Mouse (Mus musculus): ENCODE measurements around the gene Tenm2. TPM values are rescaled to one million over a fixed set of nuclear protein-coding genes. Genes with fewer than 3 reads are reported as not detected.
A peak's percentile ranks its signal among the peaks of the same experiment; 100 is the strongest.

The Tenm2 gene
- polyA plus RNA-seq, 1 experiment from 2014 or later: 47.3 TPM

- H3K9ac ChIP-seq (replicated peaks): no peak overlapping the region
- 0 out of 2 replicates have a peak, but pooled peaks cover 5% of the 10 kb centered on the region for H3K36me3 ChIP-seq
- H3K27ac ChIP-seq: no peak overlapping the region
- no peak for ATAC-seq
- 0 out of 2 replicates have a peak, but pooled peaks cover 2% of the 10 kb centered on the region for H3K27me3 ChIP-seq
- H3K4me1 ChIP-seq (replicated peaks): peaks cover 36% of the 10 kb centered on the region
- 81% methylated on average over 7 of the region's 7 CpGs for whole genome bisulfite sequencing
- no peaks in the 10 kb centered on the region for H3K9me3 ChIP-seq
- no peak overlapping the region for H3K4me3 ChIP-seq (replicated peaks)
- H3K4me2 ChIP-seq (replicated peaks): no peak overlapping the region
Measured at GRCm38 (mm10) chr11:36078391-36078790, 1157.4 kb downstream of the Tenm2 start.

GRCm38 (mm10) chr11:36074015-36074567 lies 1161.7 kb downstream of the Tenm2 start:
- Histone ChIP-seq H3K4me1 (replicated peaks) (peaks cover 11% of the 10 kb centered on the region), H3K4me3 (replicated peaks) (no peak overlapping the region), H3K9me3 (no peaks in the 10 kb centered on the region), H3K27me3 (no peaks in the 10 kb centered on the region), H3K36me3 (peaks cover 15% of the 10 kb centered on the region), H3K27ac (no peak overlapping the region), H3K4me2 (replicated peaks) (no peak overlapping the region), H3K9ac (replicated peaks) (no peak overlapping the region)
- 58% methylated on average over 8 of the region's 8 CpGs for WGBS
- ATAC-seq: peak; percentile 32; the same call in 1 of the 2 replicates

- Histone ChIP-seq H3K9ac (replicated peaks) (no peak overlapping the region), H3K4me1 (replicated peaks) (0 out of 2 replicates have a peak, but pooled peaks cover 6% of the 10 kb centered on the region), H3K27me3 (no peaks in the 10 kb centered on the region), H3K36me3 (peaks cover 23% of the 10 kb centered on the region), H3K27ac (0 out of 2 replicates have a peak overlapping the region, but pooled peaks have one; percentile 17), H3K4me2 (replicated peaks) (no peak overlapping the region), H3K4me3 (replicated peaks) (no peak overlapping the region), H3K9me3 (no peaks in the 10 kb centered on the region)
- peak; percentile 55; the same call in 1 of the 2 replicates for ATAC-seq
- WGBS: 76% methylated on average over 8 of the region's 8 CpGs
Measured at GRCm38 (mm10) chr11:36073074-36073818, 1162.5 kb downstream of the Tenm2 start.

- 0 out of 2 replicates have a peak, but pooled peaks cover 5% of the 10 kb centered on the region for H3K4me1 ChIP-seq (replicated peaks)
- H3K4me2 ChIP-seq (replicated peaks): no peak overlapping the region
- WGBS: 95% methylated on average over 5 of the region's 5 CpGs
- no peak for ATAC-seq
- H3K36me3 ChIP-seq: peaks cover 29% of the 10 kb centered on the region
- no peaks in the 10 kb centered on the region for H3K27me3 ChIP-seq
- no peaks in the 10 kb centered on the region for H3K9me3 ChIP-seq
- 0 out of 2 replicates have a peak overlapping the region, but pooled peaks have one; percentile 17 for H3K27ac ChIP-seq
- H3K9ac ChIP-seq (replicated peaks): no peak overlapping the region
- H3K4me3 ChIP-seq (replicated peaks): no peak overlapping the region
Measured at GRCm38 (mm10) chr11:36072646-36073045, 1163.1 kb downstream of the Tenm2 start.

GRCm38 (mm10) chr11:36072038-36072437 lies 1163.7 kb downstream of the Tenm2 start:
- Histone ChIP-seq H3K36me3 (peaks cover 30% of the 10 kb centered on the region), H3K4me2 (replicated peaks) (no peak overlapping the region), H3K9ac (replicated peaks) (no peak overlapping the region), H3K27ac (no peak overlapping the region), H3K4me3 (replicated peaks) (no peak overlapping the region), H3K27me3 (no peaks in the 10 kb centered on the region), H3K9me3 (no peaks in the 10 kb centered on the region), H3K4me1 (replicated peaks) (0 out of 2 replicates have a peak, but pooled peaks cover 5% of the 10 kb centered on the region)
- no peak for ATAC-seq
- WGBS: 37% methylated on average over 9 of the region's 9 CpGs

GRCm38 (mm10) chr11:36059325-36059843 lies 1176.4 kb downstream of the Tenm2 start:
- Histone ChIP-seq H3K4me2 (replicated peaks) (no peak overlapping the region), H3K27me3 (peaks cover 24% of the 10 kb centered on the region), H3K9me3 (no peaks in the 10 kb centered on the region), H3K4me3 (replicated peaks) (no peak overlapping the region), H3K9ac (replicated peaks) (no peak overlapping the region), H3K4me1 (replicated peaks) (no peaks in the 10 kb centered on the region), H3K36me3 (peaks cover 37% of the 10 kb centered on the region), H3K27ac (no peak overlapping the region)
- ATAC-seq: no peak
- 0% methylated on average over 1 of the region's 1 CpGs for WGBS

GRCm38 (mm10) chr11:36056525-36056924 lies 1179.2 kb downstream of the Tenm2 start:
- no peak for ATAC-seq

GRCm38 (mm10) chr11:36054323-36054722 lies 1181.4 kb downstream of the Tenm2 start:
- Histone ChIP-seq H3K9me3 (no peaks in the 10 kb centered on the region), H3K27ac (no peak overlapping the region), H3K36me3 (0 out of 2 replicates have a peak, but pooled peaks cover 10% of the 10 kb centered on the region), H3K4me1 (replicated peaks) (peaks cover 6% of the 10 kb centered on the region), H3K9ac (replicated peaks) (no peak overlapping the region), H3K4me3 (replicated peaks) (no peak overlapping the region), H3K4me2 (replicated peaks) (no peak overlapping the region), H3K27me3 (peaks cover 15% of the 10 kb centered on the region)
- WGBS: 55% methylated on average over 7 of the region's 7 CpGs
- ATAC-seq: no peak

More at GRCm38 (mm10) chr11:36056525-36056924, 1179.2 kb downstream of the Tenm2 start:
- Histone ChIP-seq H3K4me3 (replicated peaks) (no peak overlapping the region), H3K4me1 (replicated peaks) (no peaks in the 10 kb centered on the region), H3K27ac (no peak overlapping the region), H3K27me3 (peaks cover 20% of the 10 kb centered on the region), H3K9me3 (no peaks in the 10 kb centered on the region), H3K36me3 (peaks cover 24% of the 10 kb centered on the region), H3K9ac (replicated peaks) (no peak overlapping the region), H3K4me2 (replicated peaks) (no peak overlapping the region)
- 87% methylated on average over 11 of the region's 11 CpGs for WGBS

GRCm38 (mm10) chr11:36053457-36053856 lies 1182.3 kb downstream of the Tenm2 start:
- Histone ChIP-seq H3K4me2 (replicated peaks) (no peak overlapping the region), H3K9me3 (no peaks in the 10 kb centered on the region), H3K4me1 (replicated peaks) (peaks cover 9% of the 10 kb centered on the region), H3K27me3 (peaks cover 13% of the 10 kb centered on the region), H3K36me3 (0 out of 2 replicates have a peak, but pooled peaks cover 4% of the 10 kb centered on the region), H3K4me3 (replicated peaks) (no peak overlapping the region), H3K9ac (replicated peaks) (no peak overlapping the region), H3K27ac (no peak overlapping the region)
- 44% methylated on average over 4 of the region's 4 CpGs for WGBS
- ATAC-seq: no peak

- H3K4me1 ChIP-seq (replicated peaks): peaks cover 9% of the 10 kb centered on the region
- no peaks in the 10 kb centered on the region for H3K9me3 ChIP-seq
- no peak overlapping the region for H3K27ac ChIP-seq
- no peak for ATAC-seq
- H3K9ac ChIP-seq (replicated peaks): no peak overlapping the region
- peaks cover 9% of the 10 kb centered on the region; the same call in 1 of the 2 replicates for H3K36me3 ChIP-seq
- H3K4me2 ChIP-seq (replicated peaks): no peak overlapping the region
- no peak overlapping the region for H3K4me3 ChIP-seq (replicated peaks)
- 63% methylated on average over 2 of the region's 2 CpGs for WGBS
- peaks cover 6% of the 10 kb centered on the region; the same call in 1 of the 2 replicates for H3K27me3 ChIP-seq
Measured at GRCm38 (mm10) chr11:36052598-36052997, 1183.2 kb downstream of the Tenm2 start.

- no peak for ATAC-seq
- Histone ChIP-seq H3K9ac (replicated peaks) (no peak overlapping the region), H3K4me2 (replicated peaks) (no peak overlapping the region), H3K9me3 (no peaks in the 10 kb centered on the region), H3K36me3 (peaks cover 14% of the 10 kb centered on the region), H3K27ac (no peak overlapping the region), H3K4me3 (replicated peaks) (no peak overlapping the region), H3K27me3 (peaks cover 6% of the 10 kb centered on the region; the same call in 1 of the 2 replicates), H3K4me1 (replicated peaks) (peaks cover 9% of the 10 kb centered on the region)
- WGBS: 89% methylated on average over 1 of the region's 1 CpGs
Measured at GRCm38 (mm10) chr11:36052091-36052490, 1183.7 kb downstream of the Tenm2 start.

GRCm38 (mm10) chr11:36049547-36049946 lies 1186.2 kb downstream of the Tenm2 start:
- Histone ChIP-seq H3K27ac (no peak overlapping the region), H3K27me3 (no peaks in the 10 kb centered on the region), H3K9ac (replicated peaks) (no peak overlapping the region), H3K9me3 (no peaks in the 10 kb centered on the region), H3K4me3 (replicated peaks) (no peak overlapping the region), H3K4me1 (replicated peaks) (peaks cover 21% of the 10 kb centered on the region), H3K4me2 (replicated peaks) (no peak overlapping the region), H3K36me3 (peaks cover 18% of the 10 kb centered on the region)
- ATAC-seq: no peak
- WGBS: 16% methylated on average over 5 of the region's 5 CpGs

Data from midbrain, embryonic 13.5 days (tissue).